In the genomic region with DNA sequence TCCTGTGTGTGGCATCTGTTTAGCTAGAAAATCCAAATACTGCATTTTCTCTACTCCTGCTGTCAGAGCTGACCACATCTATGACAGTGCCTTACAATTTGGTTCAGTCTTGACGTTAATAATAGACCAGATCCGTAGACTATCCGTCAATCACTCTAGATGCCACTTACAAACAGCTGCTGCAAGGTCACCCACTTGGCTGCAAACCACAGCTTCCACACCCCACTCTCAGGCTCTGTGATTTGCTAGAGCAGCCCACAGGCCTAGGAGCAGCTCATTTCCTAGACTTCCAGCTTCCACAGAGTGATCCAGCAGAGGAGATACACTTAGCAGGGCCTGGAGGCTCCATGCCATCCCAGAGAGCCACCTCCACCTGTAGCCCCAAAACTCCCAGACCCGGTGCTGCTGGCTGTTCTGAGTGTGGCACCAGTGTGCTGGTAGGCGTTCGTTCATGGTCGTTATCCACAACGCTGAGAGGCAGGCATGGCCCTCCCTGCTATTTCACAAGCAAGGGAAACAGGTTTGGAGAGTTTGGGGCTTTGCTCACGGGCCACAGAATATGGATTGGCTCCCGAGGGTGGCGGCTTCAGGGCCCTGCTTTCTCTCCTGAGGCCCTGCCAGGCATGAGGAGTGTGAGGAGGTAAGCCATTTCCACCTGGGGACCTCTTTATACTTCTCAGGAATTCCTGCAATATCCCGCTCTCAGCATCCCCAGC, we compare ENCODE assay signal across 22 mouse cellular contexts. TPM values are rescaled to one million over a fixed set of nuclear protein-coding genes. Genes with fewer than 3 reads are reported as not detected.
DNase-seq lines count a peak whose midpoint lies in the region; ATAC-seq and TF ChIP-seq lines count a peak whose summit lies in the region.
"Had no signal": no experiment of that assay in that cellular context is flagged by ENCODE, and none has a peak within 500 bp of the region (broad histone marks: within the 10 kb centered on the region; RNA-seq: fewer than 3 reads in every experiment).

No protein-coding gene starts in this region.

- no peak for DNase-seq in forebrain, embryonic 14.5 days (ENCODE audit: low spot score)
- DNase-seq in heart, postnatal 0 days (ENCODE audit: low spot score), result no peak
- DNase-seq in heart, adult 8-10 months (ENCODE audit: low spot score), result no peak
- peak; percentile 59 for DNase-seq in skeletal muscle tissue, adult 2 months (ENCODE audit: low read depth, low spot score)
- DNase-seq: adrenal gland, postnatal 14 days; cerebellum, adult 2 months; cerebellum, postnatal 25 days; heart, postnatal 10 days; kidney, adult 11 months; layer of hippocampus, adult 9-11 months; midbrain, embryonic 14.5 days; right cerebral cortex, postnatal 14 days had no signal

- H3K9me3 ChIP-seq in forebrain, embryonic 16.5 days (ENCODE audit: control insufficient read depth, low read length), result no peaks in the 10 kb centered on the region
- no peaks in the 10 kb centered on the region for H3K9me3 ChIP-seq in forebrain, embryonic 14.5 days (replicated peaks; ENCODE audit: control insufficient read depth, low read length)
- H3K9me3 ChIP-seq in heart, postnatal 0 days (replicated peaks; ENCODE audit: control insufficient read depth, low read length), result no peaks in the 10 kb centered on the region
- H3K9me3 ChIP-seq in embryonic facial prominence, embryonic 15.5 days (replicated peaks), result no peaks in the 10 kb centered on the region
- no peaks in the 10 kb centered on the region for H3K9me3 ChIP-seq in hindbrain, embryonic 16.5 days (ENCODE audit: control insufficient read depth, low read length)
- H3K9me3 ChIP-seq: embryonic facial prominence, embryonic 13.5 days; heart, embryonic 10.5 days; limb, embryonic 15.5 days; neural tube, embryonic 12.5 days had no signal

- WGBS in forebrain, embryonic 16.5 days, result 78% methylated on average over 12 of the region's 12 CpGs
- WGBS in forebrain, embryonic 14.5 days, result 84% methylated on average over 12 of the region's 12 CpGs
- 74% methylated on average over 12 of the region's 12 CpGs for WGBS in heart, postnatal 0 days
- WGBS in embryonic facial prominence, embryonic 15.5 days, result 61% methylated on average over 12 of the region's 12 CpGs
- WGBS in hindbrain, embryonic 16.5 days, result 78% methylated on average over 12 of the region's 12 CpGs

- H3K27ac ChIP-seq in forebrain, embryonic 16.5 days (ENCODE audit: low read length), result no peak overlapping the region
- no peak overlapping the region for H3K27ac ChIP-seq in forebrain, embryonic 14.5 days (ENCODE audit: low read depth, low read length)
- no peak overlapping the region for H3K27ac ChIP-seq in heart, postnatal 0 days (ENCODE audit: low read depth)
- H3K27ac ChIP-seq in embryonic facial prominence, embryonic 15.5 days (replicated peaks), result 0 out of 2 replicates have a peak overlapping the region, but pooled peaks have one; percentile 44
- H3K27ac ChIP-seq in hindbrain, embryonic 16.5 days (ENCODE audit: low read depth, low read length), result no peak overlapping the region
- H3K27ac ChIP-seq: embryonic facial prominence, embryonic 13.5 days; heart, embryonic 10.5 days; kidney, postnatal 0 days; limb, embryonic 15.5 days; liver, embryonic 14.5 days; neural tube, embryonic 12.5 days had no signal

- no peak for TF ChIP-seq CTCF in heart, postnatal 0 days (IDR thresholded peaks at IDR 0.05; ENCODE audit: low read depth)

- H3K36me3 ChIP-seq in forebrain, embryonic 16.5 days (ENCODE audit: control insufficient read depth, insufficient read depth), result no peaks in the 10 kb centered on the region
- H3K36me3 ChIP-seq in forebrain, embryonic 14.5 days (ENCODE audit: control insufficient read depth, insufficient read depth, low read length), result no peaks in the 10 kb centered on the region
- no peaks in the 10 kb centered on the region for H3K36me3 ChIP-seq in heart, postnatal 0 days (replicated peaks; ENCODE audit: control insufficient read depth, insufficient read depth, low read length)
- no peaks in the 10 kb centered on the region for H3K36me3 ChIP-seq in embryonic facial prominence, embryonic 15.5 days
- H3K36me3 ChIP-seq in hindbrain, embryonic 16.5 days (ENCODE audit: control insufficient read depth, insufficient read depth, low read length), result no peaks in the 10 kb centered on the region
- H3K36me3 ChIP-seq: embryonic facial prominence, embryonic 13.5 days; heart, embryonic 10.5 days; limb, embryonic 15.5 days; neural tube, embryonic 12.5 days had no signal

- no peaks in the 10 kb centered on the region for H3K27me3 ChIP-seq in forebrain, embryonic 16.5 days (replicated peaks; ENCODE audit: control insufficient read depth, insufficient read depth, low read length)
- no peaks in the 10 kb centered on the region for H3K27me3 ChIP-seq in forebrain, embryonic 14.5 days (replicated peaks; ENCODE audit: control insufficient read depth, insufficient read depth, low read length)
- H3K27me3 ChIP-seq in heart, postnatal 0 days (ENCODE audit: control insufficient read depth, insufficient read depth, low read length), result no peaks in the 10 kb centered on the region
- no peaks in the 10 kb centered on the region for H3K27me3 ChIP-seq in embryonic facial prominence, embryonic 15.5 days
- H3K27me3 ChIP-seq in hindbrain, embryonic 16.5 days (replicated peaks; ENCODE audit: control insufficient read depth, insufficient read depth, low read length), result no peaks in the 10 kb centered on the region
- H3K27me3 ChIP-seq: embryonic facial prominence, embryonic 13.5 days; limb, embryonic 15.5 days; neural tube, embryonic 12.5 days had no signal

- H3K4me3 ChIP-seq in forebrain, embryonic 16.5 days (replicated peaks; ENCODE audit: low read length), result no peak overlapping the region
- H3K4me3 ChIP-seq in forebrain, embryonic 14.5 days (ENCODE audit: low read depth, low read length), result no peak overlapping the region
- H3K4me3 ChIP-seq in heart, postnatal 0 days (ENCODE audit: low read depth, low read length), result no peak overlapping the region
- H3K4me3 ChIP-seq in embryonic facial prominence, embryonic 15.5 days (replicated peaks), result no peak overlapping the region
- no peak overlapping the region for H3K4me3 ChIP-seq in hindbrain, embryonic 16.5 days (ENCODE audit: low read length)
- H3K4me3 ChIP-seq: embryonic facial prominence, embryonic 13.5 days; heart, embryonic 10.5 days; limb, embryonic 15.5 days; neural tube, embryonic 12.5 days had no signal

- H3K9ac ChIP-seq in forebrain, embryonic 16.5 days (replicated peaks; ENCODE audit: low read depth, low read length), result no peak overlapping the region
- H3K9ac ChIP-seq in forebrain, embryonic 14.5 days (ENCODE audit: low read length), result no peak overlapping the region
- no peak overlapping the region for H3K9ac ChIP-seq in heart, postnatal 0 days (replicated peaks; ENCODE audit: low read depth, low read length)
- no peak overlapping the region for H3K9ac ChIP-seq in embryonic facial prominence, embryonic 15.5 days
- H3K9ac ChIP-seq in hindbrain, embryonic 16.5 days (ENCODE audit: low read depth, low read length), result no peak overlapping the region
- H3K9ac ChIP-seq: limb, embryonic 15.5 days; liver, embryonic 14.5 days; neural tube, embryonic 12.5 days had no signal

- ATAC-seq in forebrain, embryonic 16.5 days, result peak; percentile 18; the same call in 1 of the 2 replicates
- no peak for ATAC-seq in forebrain, embryonic 14.5 days
- ATAC-seq in heart, postnatal 0 days (ENCODE audit: insufficient read depth, low read depth), result peak; percentile 44
- peak; percentile 34 for ATAC-seq in embryonic facial prominence, embryonic 15.5 days (ENCODE audit: insufficient number of reproducible peaks, low FRiP score, low TSS enrichment, low read depth)
- no peak for ATAC-seq in hindbrain, embryonic 16.5 days
- ATAC-seq: CD4-positive, CD25-positive, alpha-beta regulatory T cell, adult 4 months had no signal

- TF ChIP-seq EP300 in heart, postnatal 0 days (IDR thresholded peaks at IDR 0.05; ENCODE audit: low read depth), result no peak

- no peaks in the 10 kb centered on the region for H3K4me1 ChIP-seq in forebrain, embryonic 16.5 days (replicated peaks; ENCODE audit: control insufficient read depth, insufficient read depth, low read length)
- H3K4me1 ChIP-seq in forebrain, embryonic 14.5 days (ENCODE audit: control insufficient read depth, insufficient read depth, low read length), result no peaks in the 10 kb centered on the region
- no peaks in the 10 kb centered on the region for H3K4me1 ChIP-seq in heart, postnatal 0 days (ENCODE audit: control insufficient read depth, insufficient read depth)
- peaks cover 22% of the 10 kb centered on the region for H3K4me1 ChIP-seq in embryonic facial prominence, embryonic 15.5 days
- H3K4me1 ChIP-seq in hindbrain, embryonic 16.5 days (ENCODE audit: control insufficient read depth, insufficient read depth, low read depth, low read length), result no peaks in the 10 kb centered on the region

- H3K4me2 ChIP-seq in forebrain, embryonic 16.5 days (ENCODE audit: low read length), result no peak overlapping the region
- no peak overlapping the region for H3K4me2 ChIP-seq in forebrain, embryonic 14.5 days (ENCODE audit: low read length)
- no peak overlapping the region for H3K4me2 ChIP-seq in heart, postnatal 0 days (ENCODE audit: low read depth, low read length)
- H3K4me2 ChIP-seq in embryonic facial prominence, embryonic 15.5 days (replicated peaks), result no peak overlapping the region
- no peak overlapping the region for H3K4me2 ChIP-seq in hindbrain, embryonic 16.5 days (ENCODE audit: low read length)
- H3K4me2 ChIP-seq: embryonic facial prominence, embryonic 13.5 days; limb, embryonic 15.5 days; neural tube, embryonic 12.5 days had no signal

RNA-seq across cellular contexts. Expression of gene Ttc7, which starts 26.5 kb away (rescaled TPM):
- polyA plus RNA-seq in forebrain, embryonic 16.5 days (2015; fragmentation: Nextera tagmentation; extraction: Ambion mirVana), result 3.1 and 3.4 TPM in 2 replicates
- 4.1 and 4.8 TPM in 2 replicates for polyA plus RNA-seq in forebrain, embryonic 14.5 days (2014; fragmentation: Nextera tagmentation; extraction: Ambion mirVana)
- 3.5 and 6.7 TPM in 2 replicates for total RNA-seq in heart, postnatal 0 days (2014; rRNA removed; ENCODE audit: low replicate concordance)
- 2.5 and 2.7 TPM in 2 replicates for polyA plus RNA-seq in heart, postnatal 0 days (2015; fragmentation: Nextera tagmentation; extraction: Ambion mirVana)
- 10 to 100 TPM; 19.2 to 31.4 (median 26.0) TPM for total RNA-seq in heart, adult 8-10 months (2022)
- 14.5 and 17.3 TPM in 2 replicates for polyA plus RNA-seq in embryonic facial prominence, embryonic 15.5 days (2015; fragmentation: Nextera tagmentation; extraction: Ambion mirVana)
- 6.1 and 6.6 TPM in 2 replicates for polyA plus RNA-seq in hindbrain, embryonic 16.5 days (2015; fragmentation: Nextera tagmentation; extraction: Ambion mirVana)

RNA-seq across cellular contexts. Expression of gene Mcfd2, which starts 43.5 kb away (rescaled TPM):
- 54.1 and 57.0 TPM in 2 replicates for polyA plus RNA-seq in forebrain, embryonic 16.5 days (2015; fragmentation: Nextera tagmentation; extraction: Ambion mirVana)
- 56.1 and 63.4 TPM in 2 replicates for polyA plus RNA-seq in forebrain, embryonic 14.5 days (2014; fragmentation: Nextera tagmentation; extraction: Ambion mirVana)
- 71.0 and 78.3 TPM in 2 replicates for total RNA-seq in heart, postnatal 0 days (2014; rRNA removed; ENCODE audit: low replicate concordance)
- 75.1 and 77.2 TPM in 2 replicates for polyA plus RNA-seq in heart, postnatal 0 days (2015; fragmentation: Nextera tagmentation; extraction: Ambion mirVana)
- 10 to 100 TPM; 56.1 to 70.7 (median 59.8) TPM for total RNA-seq in heart, adult 8-10 months (2022)
- 102 and 104 TPM in 2 replicates for polyA plus RNA-seq in embryonic facial prominence, embryonic 15.5 days (2015; fragmentation: Nextera tagmentation; extraction: Ambion mirVana)
- polyA plus RNA-seq in hindbrain, embryonic 16.5 days (2015; fragmentation: Nextera tagmentation; extraction: Ambion mirVana), result 48.1 and 49.0 TPM in 2 replicates

Comparison
In these comparisons a context has a peak if more than half of its experiments do, and no peak if none do; other contexts are left out.
1. ATAC-seq: peak in forebrain, embryonic 16.5 days (single experiment), heart, postnatal 0 days (single experiment) and embryonic facial prominence, embryonic 15.5 days (single experiment); none in forebrain, embryonic 14.5 days (single experiment) and hindbrain, embryonic 16.5 days (single experiment).